Mouse (Mus musculus) lung, adult 2 months (tissue): ENCODE results near the gene Cd72.

Source experiments
- CTCF ChIP-seq: fragments of 200-500 bp; IDR thresholded peaks from 2 replicates; pipeline ENCODE4 v1.5.1; 2011; ENCODE audit warnings: mild to moderate bottlenecking, low read length, control low read depth; ENCODE audit not compliant: insufficient read depth
- POLR2A ChIP-seq: fragments of 200-500 bp; IDR thresholded peaks from 2 replicates; pipeline ENCODE4 v1.6.1; 2011; ENCODE audit warnings: low read depth, mild to moderate bottlenecking, control low read depth, low read length, borderline replicate concordance; ENCODE audit errors: extremely low read depth

GRCm38 (mm10) chr4:43483535-43484091, 29.2 kb upstream of the Cd72 start, which contains the start of gene Sit1:
- no peak for TF ChIP-seq POLR2A
- TF ChIP-seq CTCF, result no peak
